Mouse (Mus musculus) thymus, postnatal 25 days (tissue): ENCODE results near the gene Csad.

Experiments used
- DNase-seq: peaks from one replicate; pipeline ENCODE4 v3.0.0; 2022

Gene Csad

GRCm38 (mm10) chr15:102195373-102195772, 9.2 kb downstream of the Csad start:
- DNase-seq, result no peak

GRCm38 (mm10) chr15:102194439-102194838, 10.1 kb downstream of the Csad start:
- no peak for DNase-seq

- no peak for DNase-seq
Measured at GRCm38 (mm10) chr15:102193652-102194051, 10.9 kb downstream of the Csad start.

GRCm38 (mm10) chr15:102192820-102193386, 11.6 kb downstream of the Csad start:
- no peak for DNase-seq

GRCm38 (mm10) chr15:102192271-102192812, 12.2 kb downstream of the Csad start:
- DNase-seq, result no peak

GRCm38 (mm10) chr15:102191699-102192098, 12.8 kb downstream of the Csad start:
- DNase-seq, result no peak

- no peak for DNase-seq
Measured at GRCm38 (mm10) chr15:102188883-102189282, 15.6 kb downstream of the Csad start.

- DNase-seq, result no peak
Measured at GRCm38 (mm10) chr15:102188096-102188495, 16.4 kb downstream of the Csad start.

- no peak for DNase-seq
Measured at GRCm38 (mm10) chr15:102186239-102186638, 18.3 kb downstream of the Csad start.

GRCm38 (mm10) chr15:102183076-102183475, 21.4 kb downstream of the Csad start:
- DNase-seq, result no peak

- DNase-seq, result no peak
Measured at GRCm38 (mm10) chr15:102179924-102180323, 24.6 kb downstream of the Csad start.

- no peak for DNase-seq
Measured at GRCm38 (mm10) chr15:102179106-102179505, 25.4 kb downstream of the Csad start.

GRCm38 (mm10) chr15:102178279-102178678, 26.2 kb downstream of the Csad start:
- DNase-seq, result peak; percentile 88

- DNase-seq, result no peak
Measured at GRCm38 (mm10) chr15:102177417-102177816, 27.1 kb downstream of the Csad start.

- no peak for DNase-seq
Measured at GRCm38 (mm10) chr15:102176571-102177316, 27.8 kb downstream of the Csad start.

GRCm38 (mm10) chr15:102175736-102176319, 28.7 kb downstream of the Csad start:
- no peak for DNase-seq

GRCm38 (mm10) chr15:102173581-102173980, 30.9 kb downstream of the Csad start:
- DNase-seq, result no peak

- DNase-seq, result no peak
Measured at GRCm38 (mm10) chr15:102169064-102169463, 35.5 kb downstream of the Csad start.

GRCm38 (mm10) chr15:102167620-102168021, 36.9 kb downstream of the Csad start:
- DNase-seq, result no peak

- DNase-seq, result peak; percentile 54
Measured at GRCm38 (mm10) chr15:102165468-102166100, 38.9 kb downstream of the Csad start.

- DNase-seq, result no peak
Measured at GRCm38 (mm10) chr15:102163900-102164693, 40.4 kb downstream of the Csad start.

GRCm38 (mm10) chr15:102160415-102161060, 44.0 kb downstream of the Csad start:
- peak; percentile 15 for DNase-seq
